ENCODE assay signal across 28 mouse cellular contexts in the genomic region with DNA sequence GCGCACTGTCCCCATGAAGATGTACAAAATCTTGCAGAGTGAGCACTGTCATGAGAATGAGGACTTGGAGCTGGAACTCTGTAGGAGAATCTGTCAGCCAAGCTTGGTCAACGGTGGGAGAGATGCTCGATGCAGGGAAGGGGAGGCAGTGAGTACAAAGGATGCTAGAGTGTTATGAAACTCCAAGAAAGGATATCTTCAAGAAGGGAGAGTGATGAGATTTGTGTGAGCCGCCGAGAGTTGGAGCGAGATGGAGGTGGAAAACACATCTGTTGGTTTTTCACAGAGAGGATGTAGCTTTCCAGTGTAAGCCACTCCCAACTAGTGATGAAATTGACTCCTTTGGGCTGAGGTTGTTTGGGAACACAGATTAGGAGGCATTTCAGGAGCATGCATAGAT.
DNase-seq lines count a peak whose midpoint lies in the region; ATAC-seq lines count a peak whose summit lies in the region.
"Had no signal": no experiment of that assay in that cellular context is flagged by ENCODE, and none has a peak within 500 bp of the region (broad histone marks: within the 10 kb centered on the region; RNA-seq: fewer than 3 reads in every experiment).

No protein-coding gene starts in this region.

- H3K27me3 ChIP-seq in midbrain, embryonic 16.5 days (ENCODE audit: control insufficient read depth, insufficient read depth, low read depth, low read length) = no peaks in the 10 kb centered on the region
- H3K27me3 ChIP-seq: embryonic facial prominence, embryonic 13.5 days; forebrain, embryonic 12.5 days; forebrain, embryonic 15.5 days; heart, embryonic 13.5 days had no signal

- H3K4me3 ChIP-seq in midbrain, embryonic 16.5 days (ENCODE audit: low read depth, low read length) = no peak overlapping the region
- H3K4me3 ChIP-seq: embryonic facial prominence, embryonic 10.5 days; embryonic facial prominence, embryonic 13.5 days; erythroblast, embryonic 14.5 days; forebrain, embryonic 12.5 days; forebrain, embryonic 15.5 days; heart, adult 2 months; heart, embryonic 10.5 days; heart, embryonic 13.5 days had no signal

- no peak for ATAC-seq in midbrain, embryonic 16.5 days
- ATAC-seq: CD4-positive, CD25-positive, alpha-beta regulatory T cell, adult 4 months; forebrain, embryonic 15.5 days; hindbrain, postnatal 0 days had no signal

- H3K27ac ChIP-seq in midbrain, embryonic 16.5 days (ENCODE audit: low read length) = no peak overlapping the region
- H3K27ac ChIP-seq: embryonic facial prominence, embryonic 10.5 days; embryonic facial prominence, embryonic 13.5 days; forebrain, embryonic 12.5 days; forebrain, embryonic 15.5 days; heart, adult 2 months; heart, embryonic 10.5 days; heart, embryonic 13.5 days; hindbrain, embryonic 14.5 days; hindbrain, postnatal 0 days had no signal

- no peaks in the 10 kb centered on the region for H3K36me3 ChIP-seq in midbrain, embryonic 16.5 days (ENCODE audit: control insufficient read depth, insufficient read depth, low read length)
- H3K36me3 ChIP-seq: embryonic facial prominence, embryonic 10.5 days; embryonic facial prominence, embryonic 13.5 days; forebrain, embryonic 12.5 days; forebrain, embryonic 15.5 days; heart, embryonic 10.5 days; heart, embryonic 13.5 days had no signal

- H3K9ac ChIP-seq in midbrain, embryonic 16.5 days (ENCODE audit: low read depth, low read length) = no peak overlapping the region
- H3K9ac ChIP-seq: embryonic facial prominence, embryonic 13.5 days; forebrain, embryonic 12.5 days; forebrain, embryonic 15.5 days; heart, embryonic 13.5 days; hindbrain, embryonic 14.5 days had no signal

- peak; percentile 23 for DNase-seq in left cerebral cortex, adult 11 months (ENCODE audit: low spot score)
- no peak for DNase-seq in left cerebral cortex, postnatal 10 days (ENCODE audit: extremely low spot score in 1 of 2, low spot score in 2 of 2)
- DNase-seq in right cerebral cortex, adult 18-20 months = peak; percentile 50
- no peak for DNase-seq in right cerebral cortex, postnatal 14 days
- peak; percentile 54 for DNase-seq in brain, adult 2 months (ENCODE audit: low read depth, low spot score)
- DNase-seq: adrenal gland, adult 2 months; adrenal gland, postnatal 14 days; cerebellum, adult 11-12 months; cerebellum, adult 8-10 months; cerebellum, postnatal 10 days; cerebellum, postnatal 36 days; embryo, embryonic 11 days; gastrocnemius, postnatal 10 days; gastrocnemius, postnatal 36 days; heart, adult 2 months; heart, postnatal 14 days; heart, postnatal 4 days had no signal

- H3K9me3 ChIP-seq in midbrain, embryonic 16.5 days (replicated peaks; ENCODE audit: control insufficient read depth, low read length, poor library complexity, severe bottlenecking) = no peaks in the 10 kb centered on the region
- H3K9me3 ChIP-seq: embryonic facial prominence, embryonic 13.5 days; forebrain, embryonic 12.5 days; forebrain, embryonic 15.5 days; heart, embryonic 10.5 days had no signal

- no peak overlapping the region for H3K4me2 ChIP-seq in midbrain, embryonic 16.5 days (ENCODE audit: low read length)
- H3K4me2 ChIP-seq: embryonic facial prominence, embryonic 13.5 days; forebrain, embryonic 12.5 days; forebrain, embryonic 15.5 days; heart, embryonic 13.5 days; hindbrain, embryonic 14.5 days had no signal

- 98% methylated on average over 6 of the region's 6 CpGs for WGBS in midbrain, embryonic 16.5 days

- intact Hi-C loops in left cerebral cortex, postnatal 10 days (cut with DNase I) = loop anchor here (10.0 kb wide), 1 partner anchor 606 kb away; a partner anchor contains a TSS

- H3K4me1 ChIP-seq in midbrain, embryonic 16.5 days (ENCODE audit: control insufficient read depth, insufficient read depth, low read length) = no peaks in the 10 kb centered on the region
- H3K4me1 ChIP-seq: embryonic facial prominence, embryonic 10.5 days; embryonic facial prominence, embryonic 13.5 days; forebrain, embryonic 12.5 days; forebrain, embryonic 15.5 days; heart, embryonic 10.5 days; heart, embryonic 13.5 days had no signal

Comparison
In these comparisons a context has a peak if more than half of its experiments do, and no peak if none do; other contexts are left out.
1. DNase-seq: peak in left cerebral cortex, adult 11 months (single experiment), right cerebral cortex, adult 18-20 months (single experiment) and brain, adult 2 months (single experiment); none in left cerebral cortex, postnatal 10 days (0 of 2) and right cerebral cortex, postnatal 14 days (single experiment).